Mouse (Mus musculus): ENCODE measurements around the gene Rnaseh2c. TPM values are rescaled to one million over a fixed set of nuclear protein-coding genes. Genes with fewer than 3 reads are reported as not detected.

Gene Rnaseh2c
- polyA plus RNA-seq (2015; fragmentation: Nextera tagmentation; extraction: Ambion mirVana) = 67.3 and 75.0 TPM in 2 replicates

GRCm38 (mm10) chr19:5601752-5602541 lies at the start of gene Rnaseh2c:
Gene Rnaseh2c, plus strand, starts transcription at chr19:5601873.

GRCm38 (mm10) chr19:5560457-5561041 lies 41.1 kb upstream of the Rnaseh2c start, which contains the start of gene Ovol1:
Gene Ovol1, minus strand, starts transcription at chr19:5560646.

GRCm38 (mm10) chr19:5567534-5568469 lies 33.9 kb upstream of the Rnaseh2c start, which contains the start of gene Ap5b1:
Gene Ap5b1, plus strand, starts transcription at chr19:5568025.

GRCm38 (mm10) chr19:5609547-5610404 lies 8.1 kb downstream of the Rnaseh2c start, which contains the start of gene Kat5:
Gene Kat5, minus strand, starts transcription at chr19:5610237.

GRCm38 (mm10) chr19:5637069-5638047 lies 35.7 kb downstream of the Rnaseh2c start, which contains the start of gene Rela:
Gene Rela, plus strand, starts transcription at chr19:5637483.

Other genes starting within 250 kb of the Rnaseh2c start
- gene Eif1ad, start 235.1 kb upstream of the Rnaseh2c start, polyA plus RNA-seq (2015; fragmentation: Nextera tagmentation; extraction: Ambion mirVana) = 38.0 and 39.8 TPM in 2 replicates
- 289 and 303 TPM in 2 replicates for gene Banf1, start 234.7 kb upstream of the Rnaseh2c start, polyA plus RNA-seq (2015; fragmentation: Nextera tagmentation; extraction: Ambion mirVana)
- 51.9 and 57.3 TPM in 2 replicates for gene Sart1, start 213.2 kb upstream of the Rnaseh2c start, polyA plus RNA-seq (2015; fragmentation: Nextera tagmentation; extraction: Ambion mirVana)
- gene Tsga10ip, start 199.3 kb upstream of the Rnaseh2c start, polyA plus RNA-seq (2015; fragmentation: Nextera tagmentation; extraction: Ambion mirVana) = not detected in 2 replicates
- 343 and 347 TPM in 2 replicates for gene Drap1, start 176.9 kb upstream of the Rnaseh2c start, polyA plus RNA-seq (2015; fragmentation: Nextera tagmentation; extraction: Ambion mirVana)
- gene AI837181, start 176.7 kb upstream of the Rnaseh2c start, polyA plus RNA-seq (2015; fragmentation: Nextera tagmentation; extraction: Ambion mirVana) = 89.6 and 104 TPM in 2 replicates
- gene Fosl1, start 154.3 kb upstream of the Rnaseh2c start, polyA plus RNA-seq (2015; fragmentation: Nextera tagmentation; extraction: Ambion mirVana) = not detected in 2 replicates
- 21.3 and 22.9 TPM in 2 replicates for gene Ccdc85b, start 144.0 kb upstream of the Rnaseh2c start, polyA plus RNA-seq (2015; fragmentation: Nextera tagmentation; extraction: Ambion mirVana)
- gene Fibp, start 141.3 kb upstream of the Rnaseh2c start, polyA plus RNA-seq (2015; fragmentation: Nextera tagmentation; extraction: Ambion mirVana) = 161 and 163 TPM in 2 replicates
- gene Ctsw, start 133.4 kb upstream of the Rnaseh2c start, polyA plus RNA-seq (2015; fragmentation: Nextera tagmentation; extraction: Ambion mirVana) = 1.4 and 2.2 TPM in 2 replicates
- 44.4 and 50.1 TPM in 2 replicates for gene Efemp2, start 127.9 kb upstream of the Rnaseh2c start, polyA plus RNA-seq (2015; fragmentation: Nextera tagmentation; extraction: Ambion mirVana)
- gene Mus81, start 113.5 kb upstream of the Rnaseh2c start, polyA plus RNA-seq (2015; fragmentation: Nextera tagmentation; extraction: Ambion mirVana) = 33.8 and 43.8 TPM in 2 replicates
- 2,893 and 3,202 TPM in 2 replicates for gene Cfl1, start 111.4 kb upstream of the Rnaseh2c start, polyA plus RNA-seq (2015; fragmentation: Nextera tagmentation; extraction: Ambion mirVana)
- not detected in 2 replicates for gene 1700020D05Rik, start 98.1 kb upstream of the Rnaseh2c start, polyA plus RNA-seq (2015; fragmentation: Nextera tagmentation; extraction: Ambion mirVana)
- gene Snx32, start 91.3 kb upstream of the Rnaseh2c start, polyA plus RNA-seq (2015; fragmentation: Nextera tagmentation; extraction: Ambion mirVana) = 74.9 and 90.0 TPM in 2 replicates
- 0.25 TPM in 1 of 2 replicates, not detected in the other for gene Ovol1, start 41.2 kb upstream of the Rnaseh2c start, polyA plus RNA-seq (2015; fragmentation: Nextera tagmentation; extraction: Ambion mirVana)
- 3.7 and 3.8 TPM in 2 replicates for gene Ap5b1, start 33.8 kb upstream of the Rnaseh2c start, polyA plus RNA-seq (2015; fragmentation: Nextera tagmentation; extraction: Ambion mirVana)
- gene Kat5, start 8.4 kb downstream of the Rnaseh2c start, polyA plus RNA-seq (2015; fragmentation: Nextera tagmentation; extraction: Ambion mirVana) = 61.9 and 70.5 TPM in 2 replicates
- gene Rela, start 35.6 kb downstream of the Rnaseh2c start, polyA plus RNA-seq (2015; fragmentation: Nextera tagmentation; extraction: Ambion mirVana) = 27.0 and 30.9 TPM in 2 replicates
- 22.6 and 22.9 TPM in 2 replicates for gene Sipa1, start 61.8 kb downstream of the Rnaseh2c start, polyA plus RNA-seq (2015; fragmentation: Nextera tagmentation; extraction: Ambion mirVana)
- gene Map3k11, start 86.9 kb downstream of the Rnaseh2c start, polyA plus RNA-seq (2015; fragmentation: Nextera tagmentation; extraction: Ambion mirVana) = 10.7 and 12.0 TPM in 2 replicates
- gene Pcnx3, start 87.0 kb downstream of the Rnaseh2c start, polyA plus RNA-seq (2015; fragmentation: Nextera tagmentation; extraction: Ambion mirVana) = 16.5 and 22.2 TPM in 2 replicates
- gene Kcnk7, start 102.5 kb downstream of the Rnaseh2c start, polyA plus RNA-seq (2015; fragmentation: Nextera tagmentation; extraction: Ambion mirVana) = 0.25 and 0.53 TPM in 2 replicates
- gene Ehbp1l1, start 124.4 kb downstream of the Rnaseh2c start, polyA plus RNA-seq (2015; fragmentation: Nextera tagmentation; extraction: Ambion mirVana) = 39.6 and 46.6 TPM in 2 replicates
- 111 and 124 TPM in 2 replicates for gene Fam89b, start 127.8 kb downstream of the Rnaseh2c start, polyA plus RNA-seq (2015; fragmentation: Nextera tagmentation; extraction: Ambion mirVana)
- gene Ltbp3, start 139.0 kb downstream of the Rnaseh2c start, polyA plus RNA-seq (2015; fragmentation: Nextera tagmentation; extraction: Ambion mirVana) = 20.0 and 20.8 TPM in 2 replicates
- gene Scyl1, start 169.5 kb downstream of the Rnaseh2c start, polyA plus RNA-seq (2015; fragmentation: Nextera tagmentation; extraction: Ambion mirVana) = 75.6 and 85.9 TPM in 2 replicates

Measured in neural tube, postnatal 0 days (tissue).